Mouse (Mus musculus) embryonic facial prominence, embryonic 11.5 days (tissue): ENCODE measurements around the gene Mum1l1. TPM values are rescaled to one million over a fixed set of nuclear protein-coding genes. Genes with fewer than 3 reads are reported as not detected.

ENCODE experiments used
- polyA plus RNA-seq: library from polyadenylated mRNA; unstranded; fragments of >200 nt; fragmentation: Nextera tagmentation; extraction: Ambion mirVana; gene quantifications from 2 replicates; pipeline ENCODE4 v1.2.1, GENCODE M21; 2014

Mum1l1 gene
- polyA plus RNA-seq, 1 experiment from 2014 or later, result 32.8 TPM

Other genes with a start within 250 kb of the Mum1l1 start
- gene Serpina7, start 124.8 kb upstream of the Mum1l1 start, polyA plus RNA-seq, result not detected in 2 replicates
- not detected in 2 replicates for gene 4930513O06Rik, start 123.8 kb upstream of the Mum1l1 start, polyA plus RNA-seq
- not detected in 2 replicates for gene 4933428M09Rik, start 30.8 kb upstream of the Mum1l1 start, polyA plus RNA-seq
- gene Trap1a, start 123.6 kb downstream of the Mum1l1 start, polyA plus RNA-seq, result not detected in 2 replicates